Mouse (Mus musculus): ENCODE results near the gene Tmem209. TPM values are rescaled to one million over a fixed set of nuclear protein-coding genes. Genes with fewer than 3 reads are reported as not detected.
A peak's percentile ranks its signal among the peaks of the same experiment; 100 is the strongest.

Gene Tmem209
- 10 to 100 TPM; 17.4 to 20.1 TPM for total RNA-seq (2021)

DNA sequence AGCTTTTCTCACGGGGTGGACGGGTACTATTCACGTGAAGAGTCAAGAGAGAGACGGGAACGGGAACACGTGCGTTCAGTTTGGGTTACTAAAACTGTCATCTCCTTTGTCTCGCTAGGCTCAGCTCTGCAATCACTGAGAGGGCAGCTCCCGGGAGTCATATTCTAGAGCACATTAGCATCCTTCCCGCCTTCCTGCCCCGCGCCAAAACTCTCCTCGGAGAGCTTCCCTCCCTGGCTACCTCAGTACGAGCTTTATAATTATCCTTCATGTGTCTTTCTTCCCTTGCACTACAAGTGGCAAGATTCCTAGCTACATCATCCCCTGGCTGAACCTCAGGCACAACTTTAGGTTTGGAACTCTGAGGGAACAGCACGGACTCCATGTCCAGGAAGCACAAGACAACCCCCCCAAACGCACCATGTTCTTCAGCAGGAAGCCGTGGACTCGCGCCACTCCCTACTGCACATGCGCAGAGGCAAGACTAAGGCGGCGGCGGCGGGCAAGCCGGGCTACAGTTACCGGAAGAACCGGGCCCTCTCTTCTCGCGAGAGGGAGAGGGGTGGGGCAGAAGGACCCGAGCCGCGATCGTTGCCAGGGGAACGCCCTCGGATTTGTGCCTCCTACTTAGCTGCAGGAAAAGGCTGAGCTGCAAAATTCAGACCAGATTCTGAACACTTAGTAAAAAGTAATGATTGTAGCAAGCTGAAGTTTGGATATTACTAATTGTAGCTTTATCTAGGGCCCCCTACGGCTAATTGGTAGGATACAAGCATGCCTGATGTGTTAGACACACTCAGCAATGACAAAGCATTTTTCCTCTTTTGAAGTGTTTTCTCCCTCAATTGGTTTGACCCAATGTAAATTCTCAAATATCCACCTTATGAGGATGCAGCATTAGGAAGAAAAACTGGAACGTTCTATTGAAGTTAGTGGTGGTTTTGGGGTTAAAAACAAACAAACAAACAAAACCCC lies at the start of gene Tmem209, which contains the start of gene Ssmem1:
TSS of gene Tmem209 (minus strand) at position 519 of the 975 bp plus-strand sequence.
TSS of gene Ssmem1 (plus strand) at position 585 of the 975 bp plus-strand sequence.
- peak; percentile 99 for DNase-seq (ENCODE audit: low spot score in 2 of 2)
- intact Hi-C loops (cut with DNase I): loop anchor here (2.0 kb wide), 2 partner anchors 37 to 49 kb away; no protein-coding TSS in a partner anchor

DNA sequence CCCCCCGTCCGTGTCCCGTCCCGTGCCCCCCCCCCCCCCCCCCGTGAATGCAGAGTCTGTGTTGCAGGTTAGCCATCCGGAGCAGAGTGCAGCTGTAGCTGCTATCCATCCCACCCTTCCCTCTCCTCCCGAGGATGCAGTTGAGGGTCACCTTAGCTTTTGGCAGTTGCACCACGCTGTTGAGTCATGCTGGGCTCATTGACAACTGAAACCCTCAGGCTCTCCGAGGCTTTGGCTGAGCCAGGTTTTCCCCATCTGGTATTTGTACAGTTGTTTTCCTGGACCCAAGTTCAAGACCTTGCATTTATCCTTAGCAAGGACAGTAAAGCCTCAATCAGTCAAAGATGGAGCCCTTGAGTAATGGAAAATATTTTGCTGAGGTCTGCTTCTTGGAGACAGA lies 46.5 kb upstream of the Tmem209 start:
- intact Hi-C loops (cut with DNase I): no loop called here

DNA sequence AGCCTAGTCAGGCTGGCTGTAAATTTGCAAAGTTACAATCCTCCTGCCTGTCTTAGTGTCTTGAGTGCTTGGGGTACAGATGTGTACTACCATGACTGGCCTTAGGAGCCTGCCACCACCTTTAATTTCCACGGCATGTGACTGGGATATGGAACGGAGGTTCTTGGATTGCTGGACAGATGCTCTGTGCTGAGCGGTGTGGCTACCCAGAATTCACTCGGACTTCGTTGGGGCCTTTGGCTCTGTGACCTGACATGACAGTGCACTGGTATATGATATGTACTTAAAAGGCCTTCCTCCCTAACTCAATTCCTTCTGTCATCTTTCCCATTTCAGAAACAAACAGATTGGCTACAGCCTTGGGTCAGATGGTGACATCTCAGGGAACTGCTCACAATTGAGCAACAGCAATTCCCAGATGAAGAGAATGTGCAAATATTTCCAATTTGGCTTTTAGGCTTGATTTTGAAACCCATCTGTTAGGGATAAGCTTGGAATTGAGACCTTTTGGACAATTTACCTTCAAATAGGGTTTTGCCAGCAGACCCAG lies 45.1 kb upstream of the Tmem209 start:
- intact Hi-C loops (cut with DNase I): no loop called here

More for the DNA sequence above, 46.5 kb upstream of the Tmem209 start:
- no peak for DNase-seq (ENCODE audit: low spot score in 2 of 2)

DNA sequence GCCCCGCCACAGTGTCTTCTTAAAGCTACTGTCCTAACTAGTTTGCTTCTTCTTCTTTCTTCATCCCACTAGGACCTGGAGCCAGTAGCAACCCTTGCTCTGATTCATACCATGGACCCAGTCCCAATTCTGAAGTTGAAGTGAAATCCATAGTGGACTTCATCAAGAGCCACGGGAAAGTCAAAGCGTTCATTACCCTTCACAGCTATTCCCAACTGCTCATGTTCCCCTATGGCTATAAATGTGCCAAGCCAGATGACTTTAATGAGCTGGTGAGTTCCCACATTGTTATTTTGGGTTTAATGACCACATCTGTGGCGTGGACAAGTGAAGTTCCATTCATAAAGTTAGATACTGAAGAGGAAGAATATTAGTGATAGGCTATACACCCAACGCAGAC lies 44.5 kb upstream of the Tmem209 start:
- intact Hi-C loops (cut with DNase I): no loop called here
- DNase-seq (ENCODE audit: low spot score in 2 of 2): no peak

More for the DNA sequence above, 45.1 kb upstream of the Tmem209 start:
- DNase-seq (ENCODE audit: low spot score in 2 of 2): no peak

DNA sequence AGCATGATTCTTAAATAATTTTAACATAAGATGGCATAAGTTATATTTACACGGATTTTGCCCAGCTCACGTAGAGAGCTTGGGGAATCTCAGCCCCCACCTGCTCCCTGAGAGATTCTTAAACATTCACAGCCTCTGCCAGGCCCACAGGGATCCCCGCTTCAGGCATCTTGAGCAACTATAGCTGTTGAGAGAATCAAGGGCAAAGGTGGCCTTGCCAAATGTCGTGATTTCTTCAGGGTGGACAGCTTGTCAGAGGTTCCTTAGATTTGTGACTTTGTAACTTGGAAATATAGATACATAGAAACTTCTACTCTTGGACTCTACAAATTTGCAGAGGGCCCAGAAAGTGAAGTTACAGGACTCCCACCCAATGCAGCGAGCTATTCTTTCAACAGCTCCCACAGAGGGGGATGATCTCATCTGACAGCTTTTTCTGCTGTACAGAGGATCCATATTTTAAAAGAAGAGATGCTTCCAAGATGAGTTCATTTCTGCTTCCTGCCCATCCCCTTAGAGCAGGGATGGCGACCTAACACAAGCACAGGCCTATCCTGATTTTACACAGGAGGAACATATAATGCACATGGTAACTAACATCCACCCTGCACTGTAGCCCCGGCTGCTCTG lies 43.9 kb upstream of the Tmem209 start:
- intact Hi-C loops (cut with DNase I): no loop called here
- peak in 1 of 2 experiments; percentile 77 for DNase-seq (ENCODE audit: low spot score in 2 of 2)

DNA sequence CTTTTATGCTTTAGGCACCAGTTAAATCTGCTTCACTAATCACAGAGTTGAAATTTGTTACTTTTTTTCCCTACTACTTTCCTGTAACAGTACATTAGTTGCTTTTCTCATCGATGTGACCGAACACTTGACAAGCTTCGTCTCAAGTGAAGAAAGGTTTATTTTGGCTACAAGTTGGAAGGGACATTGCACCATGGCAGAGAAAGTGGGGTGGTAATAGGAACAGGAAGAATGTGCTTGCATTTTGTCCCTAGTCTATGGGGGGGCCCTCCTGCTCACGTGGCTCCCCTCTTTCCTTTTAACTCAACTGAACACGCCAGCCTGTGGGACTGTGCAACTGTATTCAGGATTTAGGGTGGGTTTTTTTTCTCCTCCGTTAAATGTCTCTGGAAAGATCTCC lies 43.0 kb upstream of the Tmem209 start:
- intact Hi-C loops (cut with DNase I): no loop called here

DNA sequence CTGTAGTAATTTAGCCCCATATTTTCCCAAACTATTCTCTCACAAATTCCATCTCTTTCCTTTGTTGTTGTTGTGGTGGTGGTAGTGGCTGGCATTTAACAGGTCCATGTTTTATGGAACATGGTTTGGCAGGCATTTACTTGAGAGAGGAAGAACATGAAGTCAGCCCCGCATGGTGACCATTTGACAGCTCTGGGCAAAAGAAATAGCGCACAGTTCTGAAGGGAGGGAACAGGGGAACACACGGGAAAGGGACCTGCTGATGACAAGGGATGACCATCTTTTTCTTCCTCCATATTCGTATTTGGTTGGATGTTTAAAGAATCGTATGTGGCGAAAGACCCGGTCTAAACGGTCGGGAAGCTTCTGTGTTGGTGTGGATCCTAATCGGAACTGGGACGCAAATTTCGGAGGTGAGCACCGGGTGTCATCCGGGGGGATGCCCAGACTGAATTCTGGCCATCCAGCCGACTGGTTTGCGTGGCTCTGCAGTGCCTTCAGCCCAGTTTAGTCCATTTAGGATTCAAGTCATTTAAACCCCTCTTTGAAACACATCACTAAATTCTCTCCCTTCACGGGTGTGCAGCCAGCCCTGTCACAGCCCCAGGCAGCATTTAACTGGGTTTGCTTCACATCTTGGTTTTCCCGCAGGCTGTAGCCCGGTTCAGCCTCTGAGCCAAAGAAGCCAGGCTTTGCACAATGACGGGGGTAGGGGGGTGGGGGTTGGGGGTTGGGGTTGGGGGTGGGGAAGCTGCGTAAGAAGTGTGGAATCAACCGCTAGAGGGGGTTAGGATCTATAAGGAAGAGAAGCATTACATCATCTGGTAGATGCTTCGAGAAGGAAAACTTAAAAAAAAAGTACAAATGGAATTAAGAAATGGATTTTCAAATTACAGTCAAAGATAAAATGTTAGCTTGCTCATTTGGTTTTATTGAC lies 42.3 kb upstream of the Tmem209 start:
- intact Hi-C loops (cut with DNase I): no loop called here

More for the DNA sequence above, 43.0 kb upstream of the Tmem209 start:
- DNase-seq (ENCODE audit: low spot score in 2 of 2): no peak

DNA sequence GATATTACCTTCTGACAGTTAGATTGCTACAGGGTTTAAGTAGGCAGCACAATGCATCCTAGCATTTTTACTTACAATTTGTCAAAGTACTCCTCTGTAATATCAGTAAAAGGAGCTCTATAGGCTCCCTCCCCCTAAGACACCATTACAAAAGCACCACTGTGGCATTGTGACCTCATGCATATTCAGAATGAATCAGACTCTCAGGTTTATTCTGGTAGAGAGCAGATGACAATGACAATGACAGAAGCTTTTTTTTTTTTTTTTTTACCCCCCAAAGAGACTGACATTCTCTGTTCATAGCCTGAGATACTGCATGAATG lies 41.6 kb upstream of the Tmem209 start:
- DNase-seq (ENCODE audit: low spot score in 2 of 2): no peak
- intact Hi-C loops (cut with DNase I): no loop called here

More for the DNA sequence above, 42.3 kb upstream of the Tmem209 start:
- peak in 1 of 2 experiments; percentile 47 for DNase-seq (ENCODE audit: low spot score in 2 of 2)

DNA sequence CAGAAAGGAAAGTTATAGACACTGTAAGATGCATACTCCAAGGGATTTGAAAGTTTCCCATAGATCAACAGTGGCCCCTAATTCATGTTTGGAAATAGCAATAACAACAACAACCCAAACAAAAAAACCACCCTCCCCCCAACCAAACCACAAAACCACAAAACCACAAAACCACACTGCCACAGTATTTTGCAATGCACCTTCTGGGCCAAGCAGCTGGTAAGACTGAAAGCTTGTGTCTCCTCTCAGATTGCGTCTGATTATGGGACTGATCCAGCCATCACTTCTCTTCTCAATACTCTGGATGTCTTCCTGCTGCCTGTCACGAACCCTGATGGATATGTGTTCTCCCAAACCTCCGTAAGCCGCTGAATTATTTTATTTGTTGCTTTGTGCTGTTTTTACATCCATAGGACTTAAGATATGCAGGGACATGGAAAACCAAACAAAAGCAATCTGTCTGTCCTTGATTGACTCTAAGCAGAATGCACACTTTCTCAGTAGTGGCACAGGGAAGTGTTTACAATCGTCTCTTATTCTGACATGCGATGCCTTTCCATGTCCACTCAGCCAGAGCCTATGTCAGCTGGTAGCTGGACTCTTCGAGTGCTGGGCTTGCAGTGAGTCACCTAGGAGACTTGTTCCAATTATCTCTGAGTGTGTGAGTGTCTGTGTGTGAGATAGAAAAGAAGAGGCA lies 41.1 kb upstream of the Tmem209 start:
- intact Hi-C loops (cut with DNase I): no loop called here
- DNase-seq (ENCODE audit: low spot score in 2 of 2): no peak

DNA sequence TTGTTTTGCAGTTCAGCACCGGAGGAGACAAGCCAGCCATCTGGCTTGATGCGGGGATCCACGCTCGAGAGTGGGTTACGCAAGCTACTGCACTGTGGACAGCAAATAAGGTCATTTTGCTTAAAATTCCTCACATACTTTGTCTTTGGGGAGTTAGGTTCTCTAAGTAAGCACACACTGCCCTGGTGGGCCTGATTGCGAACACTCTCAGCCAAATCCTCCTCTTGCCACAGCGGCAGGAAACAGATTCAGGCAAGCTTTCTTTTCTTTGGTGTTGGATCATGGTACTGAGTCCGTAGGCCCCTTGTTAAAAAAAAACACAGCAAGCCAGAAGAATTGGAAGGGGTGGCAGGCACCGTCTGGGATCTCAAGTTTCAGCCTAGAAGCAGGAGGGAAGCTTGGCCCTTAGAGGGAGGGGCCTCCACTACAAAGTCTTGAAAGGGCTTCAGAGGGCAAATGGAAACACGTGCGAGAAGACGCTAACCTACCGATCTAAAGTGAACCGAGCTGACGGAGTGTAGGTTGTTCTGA lies 39.7 kb upstream of the Tmem209 start:
- peak in 1 of 2 experiments; percentile 39 for DNase-seq (ENCODE audit: low spot score in 2 of 2)
- intact Hi-C loops (cut with DNase I): loop anchor here (5.0 kb wide), 3 partner anchors 87 to 147 kb away; partner anchors contain the start of genes Cep41 and Klhdc10

DNA sequence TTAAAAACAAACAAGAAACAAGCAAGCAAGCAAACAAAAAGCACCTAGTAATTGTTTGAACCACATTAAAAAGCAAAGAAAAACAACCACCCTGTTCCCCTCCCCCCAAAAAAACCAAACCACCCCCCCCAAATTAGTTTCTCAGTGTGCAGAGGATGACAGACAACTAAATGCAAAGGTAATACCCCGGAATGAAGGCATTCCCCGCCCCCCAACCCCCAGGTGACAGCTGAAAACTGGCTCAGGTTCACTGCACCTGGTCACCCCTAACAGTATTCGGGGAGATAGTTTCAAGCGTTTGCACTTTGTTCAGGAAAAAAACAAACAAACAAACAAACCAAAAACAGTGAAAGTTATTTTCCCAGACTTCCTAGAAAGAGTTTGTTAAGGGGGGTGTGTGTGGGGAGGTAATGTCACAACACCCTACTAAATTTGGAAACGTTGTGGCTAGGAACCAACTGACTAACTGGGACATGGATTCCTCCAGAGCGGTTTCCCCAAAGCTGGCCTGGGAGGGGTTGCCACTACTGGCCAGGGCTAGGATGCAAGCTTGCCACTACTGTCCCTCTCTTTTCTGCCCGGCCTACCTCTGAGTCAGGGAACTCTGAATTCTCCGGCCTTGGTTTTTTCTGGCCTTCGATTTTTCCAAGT lies 38.2 kb upstream of the Tmem209 start:
- intact Hi-C loops (cut with DNase I): loop anchor here (2.0 to 5.0 kb wide), 4 partner anchors 39 to 145 kb away; partner anchors contain the start of genes Cep41, Klhdc10, Ssmem1 and Tmem209
- DNase-seq (ENCODE audit: low spot score in 2 of 2): peak in 1 of 2 experiments; percentile 33

DNA sequence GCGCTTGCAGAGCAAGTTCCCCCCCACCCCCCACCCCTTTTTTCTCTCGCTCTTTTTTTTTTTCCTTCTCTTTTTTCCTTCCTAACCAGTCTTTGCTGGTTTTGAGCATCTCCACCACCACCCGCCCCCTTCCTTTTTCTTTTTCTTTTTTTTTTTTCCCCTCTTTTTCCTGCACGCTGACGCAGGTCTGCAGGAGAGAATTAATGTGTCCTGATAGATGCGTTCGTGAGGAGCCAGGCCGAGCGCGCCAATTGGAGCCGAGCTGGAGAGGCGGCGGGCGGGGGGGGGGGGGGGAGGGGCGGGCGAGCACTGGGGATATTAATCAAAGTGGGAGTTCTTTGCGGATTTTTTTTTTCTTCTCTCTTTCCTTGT lies 37.7 kb upstream of the Tmem209 start:
- intact Hi-C loops (cut with DNase I): loop anchor here (2.0 to 5.0 kb wide), 4 partner anchors 38 to 145 kb away; partner anchors contain the start of genes Cep41, Klhdc10, Ssmem1 and Tmem209
- DNase-seq (ENCODE audit: low spot score in 2 of 2): peak in 1 of 2 experiments; percentile 37

DNA sequence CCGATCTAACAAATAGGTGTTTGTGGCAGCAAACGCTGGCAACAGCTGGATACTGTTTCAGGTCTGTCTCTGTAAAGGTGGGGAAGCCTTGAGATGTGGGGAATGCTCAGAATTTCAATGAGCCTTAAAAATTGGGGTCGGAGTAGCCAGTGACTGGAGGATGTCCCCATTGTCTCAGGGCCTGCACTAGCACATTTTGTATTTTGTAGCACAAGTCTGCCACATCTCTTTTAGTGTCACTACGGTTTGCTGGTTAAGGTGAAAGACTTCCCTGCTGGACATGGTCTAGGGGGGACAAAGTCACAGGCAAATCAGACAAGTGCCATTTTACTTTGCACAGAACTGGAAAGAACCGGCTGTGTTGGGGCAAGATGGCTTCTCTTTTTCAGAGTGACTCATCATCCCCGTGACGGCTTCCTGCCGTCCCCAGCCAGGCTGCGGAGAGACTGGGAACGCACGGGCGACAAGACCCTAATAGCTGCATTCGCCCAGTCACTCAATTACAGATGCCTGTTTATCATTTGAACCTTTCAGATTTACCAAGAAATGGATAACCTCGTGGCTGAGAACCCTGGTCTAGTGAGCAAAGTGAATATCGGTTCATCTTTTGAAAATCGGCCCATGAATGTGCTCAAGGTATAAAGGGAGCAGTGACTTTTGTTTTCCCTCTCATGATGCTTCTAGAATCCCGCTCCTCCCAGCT lies 37.1 kb upstream of the Tmem209 start:
- peak in 1 of 2 experiments; percentile 61 for DNase-seq (ENCODE audit: low spot score in 2 of 2)
- intact Hi-C loops (cut with DNase I): loop anchor here (2.0 to 5.0 kb wide), 4 partner anchors 38 to 146 kb away; partner anchors contain the start of genes Cep41, Klhdc10, Ssmem1 and Tmem209

DNA sequence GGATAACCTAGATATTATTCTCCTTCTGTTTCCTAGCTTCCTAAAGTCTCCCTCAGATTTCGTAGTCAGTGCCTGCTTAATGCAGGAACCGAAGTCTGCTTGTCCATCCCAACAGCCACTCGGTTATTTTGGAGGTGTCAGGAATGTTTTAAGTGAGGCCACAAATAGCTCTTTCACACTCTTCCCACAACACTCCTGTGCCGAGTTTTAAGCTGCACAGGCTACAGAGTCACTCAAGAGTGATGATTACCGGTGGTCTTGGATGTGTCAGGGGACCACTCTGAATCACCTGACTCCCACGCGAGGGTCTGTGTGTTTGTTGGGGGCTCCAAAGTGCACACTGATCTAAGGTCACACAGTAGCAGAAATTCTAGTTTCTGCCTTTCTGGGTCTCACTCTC lies 36.1 kb upstream of the Tmem209 start:
- intact Hi-C loops (cut with DNase I): loop anchor here (2.0 to 5.0 kb wide), 4 partner anchors 37 to 147 kb away; partner anchors contain the start of genes Cep41, Klhdc10, Ssmem1 and Tmem209
- peak in 1 of 2 experiments; percentile 89 for DNase-seq (ENCODE audit: low spot score in 2 of 2)

DNA sequence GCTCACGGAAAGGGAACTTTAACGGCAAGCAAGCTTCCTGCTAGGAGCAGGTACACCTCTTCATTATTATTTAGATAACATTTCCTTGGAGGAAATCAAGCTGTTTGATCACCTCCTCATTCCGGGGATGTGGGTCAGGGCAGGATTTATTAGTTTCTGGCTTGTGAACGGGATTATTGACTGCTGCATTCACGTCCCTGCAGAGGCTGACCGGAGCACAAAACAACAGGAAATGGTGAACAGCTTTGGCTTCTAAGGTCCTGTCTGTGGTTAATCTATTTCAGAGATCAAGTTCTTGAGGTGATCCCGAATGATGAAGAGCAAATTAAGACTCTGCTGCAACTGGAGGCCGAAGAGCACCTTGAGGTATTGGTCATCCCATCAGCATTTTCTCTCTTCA lies 34.3 kb upstream of the Tmem209 start:
- intact Hi-C loops (cut with DNase I): no loop called here
- no peak for DNase-seq (ENCODE audit: low spot score in 2 of 2)

DNA sequence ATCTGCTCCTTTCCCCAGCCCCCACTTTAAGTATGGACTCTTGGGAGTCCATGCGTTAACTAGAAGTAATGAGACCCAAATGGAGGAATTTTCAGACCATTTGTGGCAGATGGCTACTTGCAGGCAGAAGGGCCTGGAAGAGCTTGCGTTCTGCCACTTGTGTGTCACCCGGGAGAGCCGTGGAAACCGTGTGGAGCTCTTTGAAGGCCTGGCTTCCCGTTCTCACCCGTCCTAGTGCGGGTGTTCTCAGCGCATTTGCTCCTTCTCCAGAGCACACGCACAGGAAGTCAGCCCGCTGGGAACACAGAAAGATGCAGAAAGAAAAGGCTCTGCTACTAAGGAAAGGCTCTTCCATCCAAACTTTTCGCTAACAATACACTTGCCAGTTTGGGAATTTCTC lies 33.5 kb upstream of the Tmem209 start:
- no peak for DNase-seq (ENCODE audit: low spot score in 2 of 2)
- intact Hi-C loops (cut with DNase I): no loop called here

DNA sequence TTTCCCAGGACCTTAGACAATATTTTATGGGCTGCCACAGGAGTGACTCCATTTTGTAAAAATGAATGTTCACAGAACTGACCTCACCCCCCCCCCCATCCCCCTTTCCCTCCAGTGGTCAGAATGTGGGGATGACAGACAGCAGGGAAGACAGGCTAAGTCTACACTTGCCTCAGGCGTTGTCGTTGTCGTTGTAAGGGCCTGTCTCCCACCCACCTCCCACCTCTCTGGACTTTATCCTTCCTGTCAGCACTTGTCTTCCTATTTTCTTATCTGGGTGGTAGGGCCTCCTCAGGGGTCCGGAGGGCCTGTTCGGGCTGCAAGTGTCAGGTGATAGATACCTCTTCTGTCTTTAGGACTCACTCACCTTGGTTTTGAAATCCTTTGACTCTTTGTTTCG lies 32.7 kb upstream of the Tmem209 start:
- DNase-seq (ENCODE audit: low spot score in 2 of 2): no peak
- intact Hi-C loops (cut with DNase I): no loop called here

Data from left cerebral cortex, postnatal 25 days (tissue).